Mouse (Mus musculus): ENCODE results near the gene Patj. TPM values are rescaled to one million over a fixed set of nuclear protein-coding genes. Genes with fewer than 3 reads are reported as not detected.
"Not testable (repeated sequence)": the region's sequence is repeated elsewhere in the genome, so short reads cannot be mapped to it uniquely, and the experiment has no call there.

The Patj gene
- polyA plus RNA-seq, 1 experiment from 2014 or later, result 12.9 TPM

GRCm38 (mm10) chr4:98404412-98404811 lies 8.8 kb downstream of the Patj start:
- no peak for ATAC-seq
- Histone ChIP-seq H3K9me3 (ENCODE audit: control insufficient read depth) (no peaks in the 10 kb centered on the region), H3K36me3 (ENCODE audit: control insufficient read depth, insufficient read depth) (peaks cover 4% of the 10 kb centered on the region; the same call in 1 of the 2 replicates)

DNA sequence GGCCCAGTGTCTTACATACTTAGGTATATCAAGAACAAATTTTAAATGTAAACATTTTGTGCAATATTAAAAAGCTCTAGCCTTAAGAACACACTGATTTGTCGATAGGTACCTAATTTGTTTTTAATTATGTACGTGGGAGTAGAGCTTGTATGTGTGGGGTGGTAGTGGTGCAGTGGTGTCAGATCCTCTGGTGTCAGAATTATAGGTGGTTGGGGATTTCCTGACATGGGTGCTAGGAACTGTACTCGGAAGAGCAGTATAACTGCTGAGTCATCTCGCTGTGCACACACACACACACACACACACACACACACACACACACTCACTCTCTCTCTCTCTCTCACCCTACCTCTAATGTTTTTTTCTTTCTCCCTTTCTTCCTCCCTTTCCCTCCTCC lies 12.9 kb downstream of the Patj start:
- H3K27ac ChIP-seq (ENCODE audit: low read depth, low read length), result no peak overlapping the region
- no peak overlapping the region for H3K9ac ChIP-seq (ENCODE audit: low read depth, low read length)
- no peak for ATAC-seq
- H3K36me3 ChIP-seq (ENCODE audit: control insufficient read depth, insufficient read depth), result peaks cover 20% of the 10 kb centered on the region; the same call in 1 of the 2 replicates
- H3K4me2 ChIP-seq (replicated peaks; ENCODE audit: low read depth), result no peak overlapping the region
- H3K27me3 ChIP-seq (replicated peaks; ENCODE audit: control insufficient read depth, insufficient read depth, low read length), result no peaks in the 10 kb centered on the region
- H3K4me3 ChIP-seq (ENCODE audit: low read depth, low read length), result no peak overlapping the region
- WGBS, result 82% methylated on average over 4 of the region's 4 CpGs
- no peaks in the 10 kb centered on the region for H3K4me1 ChIP-seq (replicated peaks; ENCODE audit: control insufficient read depth, insufficient read depth, low read length)
- TF ChIP-seq CTCF (IDR thresholded peaks at IDR 0.05; ENCODE audit: low read depth), result no peak
- no peaks in the 10 kb centered on the region for H3K9me3 ChIP-seq (ENCODE audit: control insufficient read depth)

More at GRCm38 (mm10) chr4:98404412-98404811, 8.8 kb downstream of the Patj start:
- WGBS, result 86% methylated on average over 6 of the region's 6 CpGs
- no peak overlapping the region for H3K4me2 ChIP-seq (replicated peaks; ENCODE audit: low read depth)
- no peak overlapping the region for H3K27ac ChIP-seq (ENCODE audit: low read depth, low read length)
- TF ChIP-seq CTCF (IDR thresholded peaks at IDR 0.05; ENCODE audit: low read depth), result no peak
- H3K4me1 ChIP-seq (replicated peaks; ENCODE audit: control insufficient read depth, insufficient read depth, low read length), result no peaks in the 10 kb centered on the region
- H3K27me3 ChIP-seq (replicated peaks; ENCODE audit: control insufficient read depth, insufficient read depth, low read length), result no peaks in the 10 kb centered on the region
- H3K9ac ChIP-seq (ENCODE audit: low read depth, low read length), result no peak overlapping the region
- H3K4me3 ChIP-seq (ENCODE audit: low read depth, low read length), result no peak overlapping the region

- not testable (repeated sequence) for H3K4me1 ChIP-seq (replicated peaks; ENCODE audit: control insufficient read depth, insufficient read depth, low read length); H3K27me3 ChIP-seq (replicated peaks; ENCODE audit: control insufficient read depth, insufficient read depth, low read length)
- 95% methylated on average over 8 of the region's 8 CpGs for WGBS
Measured at GRCm38 (mm10) chr4:98415150-98415549, 19.6 kb downstream of the Patj start.

DNA sequence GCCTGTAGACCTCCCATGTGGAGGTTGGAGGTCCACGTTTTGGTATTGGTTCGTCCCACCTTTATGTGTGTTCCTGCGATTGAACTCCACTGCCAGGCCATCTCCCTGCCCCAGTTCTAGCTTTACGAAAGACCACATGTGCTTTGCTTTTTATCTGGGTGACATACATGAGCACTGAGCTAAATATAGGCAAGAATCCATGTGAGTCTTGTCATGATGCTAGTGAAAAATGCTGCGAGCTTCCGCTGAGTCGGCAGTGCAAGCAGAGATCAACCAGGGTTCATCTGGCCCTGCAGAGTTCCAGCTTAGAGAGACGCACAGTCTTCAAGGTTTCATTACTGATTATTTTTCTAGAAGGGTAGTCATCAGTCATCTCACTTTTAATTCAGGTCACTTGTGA lies 32.8 kb downstream of the Patj start:
- H3K27ac ChIP-seq (ENCODE audit: low read depth, low read length), result no peak overlapping the region
- no peak for ATAC-seq
- no peak overlapping the region for H3K4me3 ChIP-seq (ENCODE audit: low read depth, low read length)
- no peaks in the 10 kb centered on the region for H3K4me1 ChIP-seq (replicated peaks; ENCODE audit: control insufficient read depth, insufficient read depth, low read length)
- H3K27me3 ChIP-seq (replicated peaks; ENCODE audit: control insufficient read depth, insufficient read depth, low read length), result no peaks in the 10 kb centered on the region
- H3K9me3 ChIP-seq (ENCODE audit: control insufficient read depth), result no peaks in the 10 kb centered on the region
- H3K36me3 ChIP-seq (ENCODE audit: control insufficient read depth, insufficient read depth), result peaks cover 21% of the 10 kb centered on the region
- no peak overlapping the region for H3K9ac ChIP-seq (ENCODE audit: low read depth, low read length)
- WGBS, result 70% methylated on average over 8 of the region's 8 CpGs
- no peak for TF ChIP-seq CTCF (IDR thresholded peaks at IDR 0.05; ENCODE audit: low read depth)
- H3K4me2 ChIP-seq (replicated peaks; ENCODE audit: low read depth), result no peak overlapping the region

More at GRCm38 (mm10) chr4:98415150-98415549, 19.6 kb downstream of the Patj start:
- not testable (repeated sequence) for H3K9ac ChIP-seq (ENCODE audit: low read depth, low read length); ATAC-seq; H3K4me2 ChIP-seq (replicated peaks; ENCODE audit: low read depth); H3K27ac ChIP-seq (ENCODE audit: low read depth, low read length); H3K9me3 ChIP-seq (ENCODE audit: control insufficient read depth); H3K4me3 ChIP-seq (ENCODE audit: low read depth, low read length)
- peaks cover 20% of the 10 kb centered on the region; the same call in 1 of the 2 replicates for H3K36me3 ChIP-seq (ENCODE audit: control insufficient read depth, insufficient read depth)

DNA sequence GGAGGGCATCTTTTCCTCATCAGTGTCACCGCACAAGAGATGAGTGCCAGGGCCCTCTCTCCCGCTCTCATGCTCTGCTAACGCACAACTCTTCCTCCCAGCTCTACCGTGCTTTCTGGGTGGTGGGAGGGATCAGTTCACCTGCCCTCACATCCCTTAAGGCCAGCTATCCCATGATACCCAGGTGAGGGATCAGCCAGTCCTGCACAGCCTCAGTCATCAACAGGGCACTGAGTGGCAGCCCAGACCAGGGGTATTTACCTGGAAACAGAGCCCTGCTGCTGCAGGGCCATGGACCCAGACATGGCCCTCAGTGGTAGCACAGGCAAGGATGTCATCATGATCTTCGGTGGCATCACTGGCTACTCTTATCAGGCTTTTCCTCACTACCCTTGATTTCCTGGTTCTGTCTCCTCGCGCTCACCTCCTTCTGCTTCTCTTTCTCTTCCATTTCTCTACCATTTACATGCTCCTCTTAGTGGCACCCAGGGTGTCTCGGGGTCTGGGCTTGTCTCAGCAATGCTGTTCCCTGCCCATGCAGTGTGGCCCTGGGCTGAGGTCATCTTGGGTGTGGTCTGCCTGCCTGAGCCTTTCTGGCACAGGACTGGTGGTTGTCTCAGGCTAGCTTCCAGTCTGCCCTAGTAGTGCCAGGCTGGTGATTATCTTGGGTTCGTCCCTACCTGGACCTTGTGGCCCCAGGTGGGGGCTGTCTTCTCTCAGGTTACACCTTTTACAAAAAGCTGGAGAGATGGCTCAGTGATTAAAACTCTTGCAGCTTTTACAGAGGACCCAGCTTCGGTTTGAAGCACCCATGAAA lies 40.3 kb downstream of the Patj start:
- Histone ChIP-seq H3K27ac (ENCODE audit: low read depth, low read length) (no peak overlapping the region), H3K36me3 (ENCODE audit: control insufficient read depth, insufficient read depth) (peaks cover 16% of the 10 kb centered on the region; the same call in 1 of the 2 replicates), H3K4me3 (ENCODE audit: low read depth, low read length) (no peak overlapping the region), H3K27me3 (replicated peaks; ENCODE audit: control insufficient read depth, insufficient read depth, low read length) (no peaks in the 10 kb centered on the region), H3K9ac (ENCODE audit: low read depth, low read length) (no peak overlapping the region), H3K4me1 (replicated peaks; ENCODE audit: control insufficient read depth, insufficient read depth, low read length) (no peaks in the 10 kb centered on the region), H3K9me3 (ENCODE audit: control insufficient read depth) (no peaks in the 10 kb centered on the region), H3K4me2 (replicated peaks; ENCODE audit: low read depth) (no peak overlapping the region)
- TF ChIP-seq CTCF (IDR thresholded peaks at IDR 0.05; ENCODE audit: low read depth), result no peak
- WGBS, result 79% methylated on average over 10 of the region's 10 CpGs
- ATAC-seq, result no peak

- Histone ChIP-seq H3K9me3 (ENCODE audit: control insufficient read depth) (no peaks in the 10 kb centered on the region), H3K27me3 (replicated peaks; ENCODE audit: control insufficient read depth, insufficient read depth, low read length) (no peaks in the 10 kb centered on the region), H3K4me1 (replicated peaks; ENCODE audit: control insufficient read depth, insufficient read depth, low read length) (no peaks in the 10 kb centered on the region), H3K27ac (ENCODE audit: low read depth, low read length) (no peak overlapping the region), H3K9ac (ENCODE audit: low read depth, low read length) (no peak overlapping the region), H3K4me3 (ENCODE audit: low read depth, low read length) (no peak overlapping the region), H3K4me2 (replicated peaks; ENCODE audit: low read depth) (peak overlapping the region; percentile 38; the same call in 1 of the 2 replicates), H3K36me3 (ENCODE audit: control insufficient read depth, insufficient read depth) (peaks cover 13% of the 10 kb centered on the region; the same call in 1 of the 2 replicates)
- WGBS, result 68% methylated on average over 12 of the region's 12 CpGs
- TF ChIP-seq CTCF (IDR thresholded peaks at IDR 0.05; ENCODE audit: low read depth), result no peak
- ATAC-seq, result no peak
Measured at GRCm38 (mm10) chr4:98436664-98437363, 41.2 kb downstream of the Patj start.
